Mouse (Mus musculus) C2C12 (cell line): ENCODE measurements around the gene Jazf1.

Experiments
- CEBPB ChIP-seq: IDR thresholded peaks from one replicate; pipeline ENCODE4 v1.6.1; 2011; ENCODE audit warnings: low read depth, mild to moderate bottlenecking, control low read depth, moderate library complexity
- CTCF ChIP-seq: IDR thresholded peaks from one replicate; pipeline ENCODE4 v1.5.1; 2011; ENCODE audit not compliant: control insufficient read depth, insufficient read depth, insufficient read length
- MYOD1 ChIP-seq: IDR thresholded peaks from one replicate; pipeline ENCODE4 v1.6.1; 2011; ENCODE audit warnings: low read depth; ENCODE audit not compliant: control insufficient read depth, insufficient read length

DNA sequence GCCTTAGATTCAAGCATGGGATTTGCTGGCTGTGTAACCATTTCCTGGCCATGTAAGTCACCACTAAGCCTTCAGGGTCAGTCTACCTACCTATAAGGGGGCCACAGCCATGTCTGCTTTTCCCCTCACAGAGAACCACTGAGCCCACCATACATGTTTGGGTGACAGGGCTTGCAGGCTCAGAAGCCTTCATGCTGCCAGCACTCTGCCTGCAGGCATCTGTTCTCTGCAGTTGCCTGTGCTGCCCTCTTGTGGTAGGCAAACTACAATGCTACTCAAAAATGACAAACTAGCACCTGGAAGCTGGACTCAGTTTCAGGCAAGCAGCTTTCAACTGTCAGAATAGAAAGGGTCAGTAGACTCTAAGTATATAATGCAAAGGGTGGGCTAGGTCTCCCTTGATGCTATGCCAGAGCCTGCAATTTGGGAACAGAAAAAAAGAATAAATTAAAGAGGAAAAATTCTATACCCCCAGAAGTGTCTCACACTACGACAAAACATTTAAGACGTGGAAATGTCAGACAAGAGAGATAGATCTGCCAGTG is 98.6 kb downstream of the Jazf1 start:
- peak; percentile 53 for TF ChIP-seq CTCF
- no peak for TF ChIP-seq MYOD1
- TF ChIP-seq CEBPB: no peak
